Mouse (Mus musculus) heart, postnatal 14 days (tissue): ENCODE measurements around the gene Metap1. TPM values are rescaled to one million over a fixed set of nuclear protein-coding genes. Genes with fewer than 3 reads are reported as not detected.

Experiments
- DNase-seq, 2 experiments: peaks; one replicate each; pipeline ENCODE4 v3.0.0; 2021 to 2022
- intact Hi-C: fragments of 180-260 bp; cut with DNase I; formaldehyde crosslinking; loops from one replicate; pipeline ENCODE4 v1.15.1; 2025
- total RNA-seq, 2 experiments: library from RNA; stranded (reverse); gene quantifications; 2 replicates each; pipeline ENCODE4 v1.2.3; 2021

Metap1 gene
- total RNA-seq, 2 experiments from 2014 or later = 39.6 to 42.6 TPM

- intact Hi-C loops = no loop called here
- DNase-seq = no peak
Measured at GRCm38 (mm10) chr3:138460260-138460659, 29.1 kb downstream of the Metap1 start.

DNA sequence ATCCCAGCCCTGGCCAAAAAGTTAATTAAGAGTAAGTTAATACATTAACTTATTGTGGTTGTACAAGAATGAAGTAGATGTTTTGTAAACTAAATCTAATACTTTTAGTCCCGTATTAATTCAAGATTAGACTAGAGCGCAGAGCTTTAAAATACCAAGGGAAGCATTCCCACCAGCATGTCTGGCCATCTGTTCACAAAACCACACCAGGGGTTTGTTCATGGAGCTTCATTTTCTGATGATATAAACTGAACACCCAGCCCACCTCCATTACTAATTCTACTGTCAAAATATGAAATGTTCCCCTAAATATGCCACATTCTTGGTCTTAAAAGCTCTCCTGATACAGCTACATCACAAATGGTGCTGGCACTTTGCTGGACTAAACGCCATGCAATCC lies 30.9 kb downstream of the Metap1 start:
- intact Hi-C loops = no loop called here
- no peak for DNase-seq

GRCm38 (mm10) chr3:138454711-138455435 lies 34.4 kb downstream of the Metap1 start:
- no peak for DNase-seq
- intact Hi-C loops = no loop called here

DNA sequence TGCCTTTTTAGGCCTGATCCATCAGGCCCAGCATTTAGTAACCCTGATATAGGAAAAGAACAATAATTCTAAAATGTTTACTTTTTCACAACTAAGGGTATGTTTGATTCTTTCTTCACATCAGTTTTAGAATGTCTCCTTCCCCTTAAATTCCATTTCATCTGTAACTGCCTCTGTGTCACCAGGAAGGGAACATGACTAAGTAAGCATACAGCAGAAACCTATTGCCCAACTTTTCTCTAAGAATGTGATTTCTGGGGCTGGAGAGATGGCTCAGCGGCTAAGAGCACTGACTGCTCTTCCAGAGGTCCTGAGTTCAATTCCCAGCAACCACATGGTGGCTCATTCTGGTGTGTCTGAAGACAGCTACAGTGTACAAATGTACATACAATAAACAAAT lies 35.1 kb downstream of the Metap1 start:
- no peak for DNase-seq
- intact Hi-C loops = no loop called here

DNA sequence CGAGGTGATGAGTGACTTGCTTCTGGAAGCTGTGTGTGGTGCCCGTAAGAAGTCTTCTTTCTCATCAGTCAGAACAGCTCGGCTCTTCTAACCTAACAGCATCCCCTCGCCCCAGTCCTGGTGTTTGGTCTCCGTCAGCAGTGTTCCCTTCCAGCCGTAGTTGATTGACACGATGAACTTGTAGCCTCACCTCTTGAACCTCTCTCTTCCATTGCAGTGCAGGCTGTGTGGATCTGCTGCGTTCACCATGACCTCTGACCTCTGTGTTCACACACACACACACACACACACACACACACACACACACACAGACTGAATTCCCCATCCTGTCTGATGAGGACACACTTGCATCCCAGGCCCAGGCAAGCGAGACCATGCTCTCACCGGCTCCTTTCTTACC lies 37.1 kb downstream of the Metap1 start:
- no peak for DNase-seq
- intact Hi-C loops = no loop called here

DNA sequence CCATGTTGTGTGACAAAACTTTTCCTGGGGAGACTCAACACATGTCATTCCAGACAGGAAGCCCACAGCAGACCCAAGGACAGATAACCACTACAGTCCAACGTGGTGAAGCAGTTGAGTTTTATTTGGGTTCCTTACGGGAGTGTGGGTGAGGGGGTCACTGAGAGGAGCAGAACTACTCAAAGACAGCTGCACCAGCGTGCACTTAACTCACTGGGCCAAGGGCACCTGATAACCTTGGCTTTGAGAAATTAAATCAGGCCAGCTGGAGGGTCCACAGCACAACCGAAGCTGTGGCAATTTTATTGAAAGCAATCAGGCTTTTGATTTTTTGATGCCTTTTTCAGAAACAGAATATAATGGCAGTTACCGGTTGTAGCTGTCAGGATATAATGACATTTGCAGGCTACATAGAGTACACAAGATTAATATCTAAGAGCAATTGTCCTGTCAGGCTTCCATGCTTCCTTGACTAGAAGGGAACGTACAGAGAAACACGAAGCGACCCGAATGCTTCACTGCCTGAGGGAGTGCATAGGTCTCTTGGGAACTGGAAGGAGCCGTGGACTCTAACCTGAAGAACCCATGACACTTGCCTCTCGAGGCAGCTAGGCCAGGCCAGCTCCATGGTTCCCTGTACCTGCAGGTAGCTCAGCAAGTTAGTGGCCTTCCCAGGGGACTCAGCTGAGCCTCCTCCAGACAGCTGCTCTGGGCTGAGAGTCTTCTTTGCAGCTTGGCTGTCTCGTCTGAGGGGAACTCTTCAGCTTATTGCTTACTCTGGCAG lies 41.0 kb downstream of the Metap1 start:
- intact Hi-C loops = loop anchor here (10.0 kb wide), 1 partner anchor 457 kb away; no protein-coding TSS in a partner anchor

DNA sequence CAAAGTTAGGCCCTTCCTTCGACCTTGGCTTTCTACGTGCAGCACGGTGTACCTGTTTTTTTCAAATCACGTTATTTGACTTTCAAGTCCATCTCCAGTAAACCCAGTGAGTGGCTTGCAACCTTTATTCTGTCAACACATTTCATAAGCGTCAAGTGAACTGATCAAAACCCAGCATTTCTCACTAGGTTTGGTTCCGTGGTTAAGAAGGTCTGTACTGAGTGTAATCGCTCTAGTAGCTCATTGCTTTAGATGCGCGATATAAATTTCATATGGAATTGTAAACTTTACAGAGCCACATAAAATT lies 45.9 kb downstream of the Metap1 start:
- intact Hi-C loops = loop anchor here (5.0 to 10.0 kb wide), 2 partner anchors 84 to 461 kb away; partner anchors contain the start of gene Eif4e
- no peak for DNase-seq

More for the DNA sequence above, 41.0 kb downstream of the Metap1 start:
- DNase-seq = no peak

GRCm38 (mm10) chr3:138442612-138443464 lies 46.5 kb downstream of the Metap1 start, which contains the start of gene Adh5:
TSS of gene Adh5 (plus strand) at chr3:138443093.
- DNase-seq = peak; percentile 92 to 94
- intact Hi-C loops = loop anchor here (5.0 to 10.0 kb wide), 2 partner anchors 84 to 462 kb away; partner anchors contain the start of gene Eif4e

GRCm38 (mm10) chr3:138442203-138442602 lies 47.1 kb downstream of the Metap1 start:
- intact Hi-C loops = loop anchor here (5.0 to 10.0 kb wide), 2 partner anchors 85 to 463 kb away; partner anchors contain the start of gene Eif4e
- no peak for DNase-seq

GRCm38 (mm10) chr3:138438716-138439115 lies 50.6 kb downstream of the Metap1 start:
- DNase-seq = no peak
- intact Hi-C loops = no loop called here

DNA sequence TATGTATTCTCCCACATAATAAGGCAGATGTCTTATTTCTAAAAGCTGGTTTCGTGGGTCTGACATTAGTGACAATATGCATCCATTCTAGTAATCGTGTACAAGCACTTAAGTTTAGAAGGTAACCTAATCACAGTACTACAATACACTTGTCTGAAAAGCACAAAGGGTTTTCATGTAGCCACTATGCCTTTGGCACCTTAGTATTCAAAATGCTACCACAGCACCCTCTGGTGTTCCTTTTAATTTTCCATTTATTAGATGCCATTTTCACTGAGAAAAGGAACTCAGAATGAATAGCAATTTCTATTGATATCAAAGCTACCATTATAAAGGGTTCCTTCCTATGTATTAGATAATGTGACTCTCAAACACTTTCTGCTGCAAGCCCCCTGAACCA lies 57.5 kb downstream of the Metap1 start:
- intact Hi-C loops = loop anchor here (1.0 to 5.0 kb wide), 3 partner anchors 209 to 650 kb away; no protein-coding TSS in a partner anchor
- DNase-seq = peak in 1 of 2 experiments; percentile 19

DNA sequence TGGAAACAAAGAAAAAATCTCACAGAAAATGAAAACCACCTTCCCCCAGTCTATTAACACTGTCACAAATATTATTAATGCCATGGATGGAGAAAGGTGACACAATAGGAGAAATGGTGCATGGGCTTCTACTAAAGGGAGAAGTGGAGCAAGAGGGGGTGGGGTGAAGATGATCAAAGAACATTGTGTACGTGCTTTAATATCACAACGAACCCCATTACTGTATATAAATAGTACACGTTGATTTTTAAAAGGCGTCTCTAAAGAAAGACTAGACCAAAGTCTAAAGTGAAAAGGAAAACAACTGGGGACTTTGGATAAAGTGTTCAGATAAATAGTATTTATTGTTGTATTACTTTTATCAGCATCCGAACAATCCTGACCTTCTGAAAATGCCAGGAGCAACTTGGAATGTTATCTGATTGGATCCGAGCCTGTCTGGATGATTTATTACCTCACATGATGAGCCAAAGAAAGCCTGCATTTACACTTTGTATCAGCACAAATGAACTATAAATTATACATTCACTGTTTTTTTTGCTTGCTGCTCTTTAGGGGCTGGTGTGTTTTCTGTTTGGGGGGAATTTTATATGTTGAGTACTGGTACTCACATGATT lies 58.8 kb downstream of the Metap1 start:
- no peak for DNase-seq
- intact Hi-C loops = loop anchor here (5.0 kb wide), 1 partner anchor 648 kb away; no protein-coding TSS in a partner anchor

- intact Hi-C loops = no loop called here
Measured at GRCm38 (mm10) chr3:138424247-138424646, 65.1 kb downstream of the Metap1 start.

GRCm38 (mm10) chr3:138423664-138424063 lies 65.7 kb downstream of the Metap1 start:
- DNase-seq = no peak
- intact Hi-C loops = no loop called here

More at GRCm38 (mm10) chr3:138424247-138424646, 65.1 kb downstream of the Metap1 start:
- DNase-seq = no peak

GRCm38 (mm10) chr3:138420385-138420784 lies 68.9 kb downstream of the Metap1 start:
- DNase-seq = no peak
- intact Hi-C loops = no loop called here

DNA sequence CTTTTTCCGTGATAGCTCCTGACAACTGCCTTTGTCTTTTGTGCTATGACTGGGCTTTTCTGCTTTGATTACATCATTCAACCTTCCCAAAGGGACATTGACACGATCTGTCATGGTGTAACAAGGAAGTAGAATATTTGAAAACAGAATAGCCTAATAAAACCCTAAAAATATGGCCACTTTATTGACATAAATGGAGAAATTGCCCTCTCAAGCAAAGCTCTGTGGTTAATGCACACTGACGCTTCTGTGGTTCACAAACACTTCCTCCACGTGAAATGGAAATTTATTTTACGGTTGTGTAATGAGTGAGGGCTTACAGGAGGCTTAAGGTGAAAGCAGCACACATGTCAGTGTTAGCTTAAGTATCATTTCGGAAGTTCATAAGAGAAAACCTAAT lies 69.9 kb downstream of the Metap1 start:
- intact Hi-C loops = no loop called here
- DNase-seq = no peak

DNA sequence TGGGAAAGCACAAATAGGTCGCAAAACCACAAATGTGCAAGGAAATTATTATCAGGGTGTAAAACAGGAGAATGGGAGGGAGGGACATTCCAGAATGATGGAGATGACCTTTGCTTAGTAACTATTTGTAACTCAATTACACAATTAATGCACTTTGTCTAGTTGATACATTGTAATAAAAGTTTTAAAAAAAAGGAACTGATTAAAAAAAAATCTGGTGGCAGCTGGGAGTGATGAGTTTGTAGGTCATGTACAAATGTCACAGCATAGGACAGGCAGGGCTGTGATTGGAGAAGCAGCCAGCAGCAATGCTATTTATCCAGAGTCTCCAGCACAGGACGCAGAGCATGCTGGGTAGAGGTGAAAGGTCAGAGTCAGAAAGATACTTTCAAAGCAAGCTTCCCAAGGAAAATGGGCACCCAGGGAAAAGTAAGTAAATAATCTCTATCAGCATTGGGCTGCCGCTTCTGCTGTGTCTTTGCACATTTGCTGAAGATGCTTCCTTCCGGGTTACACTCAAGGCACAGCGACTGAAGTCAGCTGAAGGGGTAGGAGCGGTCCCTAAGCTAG lies 74.1 kb downstream of the Metap1 start, which contains the start of gene Adh4:
TSS of gene Adh4 (plus strand) at position 346 of the 570 bp plus-strand sequence.
- intact Hi-C loops = no loop called here
- DNase-seq = no peak

DNA sequence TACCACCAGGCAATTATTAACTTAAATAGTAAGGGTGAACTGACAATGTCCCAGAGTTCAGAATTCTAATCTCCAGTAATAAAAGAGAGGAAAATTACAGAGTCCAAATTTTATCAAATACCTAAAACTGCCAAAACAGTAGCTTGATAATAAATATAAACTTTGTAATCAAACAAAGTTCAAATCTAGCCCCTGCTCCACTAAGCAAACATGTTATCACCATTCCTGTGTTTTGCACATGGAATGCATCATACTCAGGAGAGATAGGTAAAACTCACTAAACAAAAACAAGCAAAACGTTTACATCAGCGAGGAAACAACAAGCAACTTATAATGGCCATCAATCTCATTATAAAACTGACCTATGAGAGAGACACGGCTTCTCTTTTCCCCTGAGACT lies 79.1 kb downstream of the Metap1 start:
- intact Hi-C loops = no loop called here
- DNase-seq = no peak

- intact Hi-C loops = loop anchor here (5.0 kb wide), 1 partner anchor 172 kb away; no protein-coding TSS in a partner anchor
- no peak for DNase-seq
Measured at GRCm38 (mm10) chr3:138409585-138409984, 79.7 kb downstream of the Metap1 start.
